Mouse (Mus musculus) limb, embryonic 10.5 days (tissue): ENCODE data around the gene Opcml. TPM values are rescaled to one million over a fixed set of nuclear protein-coding genes. Genes with fewer than 3 reads are reported as not detected.

ENCODE experiments used
- DNase-seq: peaks from one replicate; pipeline ENCODE4 v3.0.0-alpha.2; 2017; ENCODE audit warnings: low spot score
- H3K27ac ChIP-seq: fragments of 300-500 bp; sonication (generic); 2 replicates; pipeline ENCODE4 v1.5.1; 2016; ENCODE audit warnings: mild to moderate bottlenecking
- H3K27me3 ChIP-seq: fragments of 300-500 bp; sonication (generic); 2 replicates; pipeline ENCODE4 v1.6.1; 2016; ENCODE audit warnings: low read depth, mild to moderate bottlenecking; ENCODE audit not compliant: poor library complexity, severe bottlenecking
- H3K36me3 ChIP-seq: fragments of 300-500 bp; sonication (generic); 2 replicates; pipeline ENCODE4 v1.6.1; 2016; ENCODE audit warnings: mild to moderate bottlenecking, moderate library complexity
- H3K4me1 ChIP-seq: fragments of 300-500 bp; sonication (generic); 2 replicates; pipeline ENCODE4 v1.6.1; 2016
- H3K4me3 ChIP-seq: fragments of 300-500 bp; sonication (generic); 2 replicates; pipeline ENCODE4 v1.5.1; 2016; ENCODE audit warnings: mild to moderate bottlenecking, moderate library complexity
- H3K9me3 ChIP-seq: fragments of 300-500 bp; sonication (generic); replicated peaks from 2 replicates; pipeline ENCODE4 v1.6.1; 2016; ENCODE audit warnings: mild to moderate bottlenecking
- WGBS: fragments of 180-500 bp; shearing (Covaris S2); methylation state at CpG from one replicate; pipeline ENCODE4 v1.1.7; 2016; 5-methylcytosine and 5-hydroxymethylcytosine counted together
- polyA plus RNA-seq: library from polyadenylated mRNA; unstranded; fragments of >200 nt; fragmentation: Nextera tagmentation; extraction: Ambion mirVana; gene quantifications from 2 replicates; pipeline ENCODE4 v1.2.1, GENCODE M21; 2016

The Opcml gene
- polyA plus RNA-seq, 1 experiment from 2014 or later: 0.46 TPM

DNA sequence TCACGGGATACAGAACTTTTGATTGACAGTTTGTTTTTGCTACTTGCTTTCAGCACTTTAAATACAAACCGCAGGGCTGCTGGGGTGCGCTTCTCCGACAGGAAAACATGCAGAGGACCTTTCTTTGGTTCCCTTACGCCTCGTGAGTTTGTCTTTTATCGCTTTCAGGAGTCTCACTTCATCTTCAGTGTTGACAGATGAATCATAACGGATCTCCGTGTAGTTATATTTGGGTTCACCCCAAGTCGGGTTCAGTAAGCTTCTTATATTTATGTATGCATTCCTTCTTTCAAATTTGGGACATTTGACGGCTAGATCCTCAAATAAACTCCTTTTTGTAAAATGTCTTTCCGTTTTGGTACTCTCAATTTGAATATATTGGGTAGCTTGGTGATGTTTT is 632.8 kb downstream of the Opcml start:
- DNase-seq: no peak

DNA sequence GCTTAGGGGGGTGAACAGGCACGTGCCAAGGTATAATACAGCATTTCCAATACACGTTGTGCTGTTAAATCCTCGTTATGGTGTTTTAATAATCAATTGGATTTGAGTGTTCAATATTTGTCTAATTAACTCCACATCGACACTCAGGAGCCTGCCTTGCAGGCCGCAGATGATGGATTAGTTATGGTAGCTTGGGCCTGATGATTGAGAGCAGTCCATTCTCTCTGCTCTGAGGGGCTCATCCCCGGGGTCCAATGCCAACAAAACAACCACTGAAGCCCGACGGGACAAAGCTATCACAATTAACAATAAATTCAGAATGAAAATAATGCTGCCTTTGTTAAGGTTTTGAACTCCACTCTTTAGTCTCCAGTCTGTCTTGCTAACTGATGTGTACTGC is 641.6 kb downstream of the Opcml start:
- no peaks in the 10 kb centered on the region for H3K4me1 ChIP-seq
- H3K27ac ChIP-seq: no peak overlapping the region
- no peak for DNase-seq
- H3K27me3 ChIP-seq: no peaks in the 10 kb centered on the region
- no peak overlapping the region for H3K4me3 ChIP-seq
- 80% methylated on average over 8 of the region's 8 CpGs for WGBS
- H3K9me3 ChIP-seq: no peaks in the 10 kb centered on the region
- H3K36me3 ChIP-seq: no peaks in the 10 kb centered on the region

More for the DNA sequence above, 632.8 kb downstream of the Opcml start:
- Histone ChIP-seq H3K9me3 (no peaks in the 10 kb centered on the region), H3K27ac (no peak overlapping the region), H3K36me3 (no peaks in the 10 kb centered on the region), H3K4me3 (no peak overlapping the region), H3K27me3 (no peaks in the 10 kb centered on the region), H3K4me1 (no peaks in the 10 kb centered on the region)
- 80% methylated on average over 12 of the region's 12 CpGs for WGBS

DNA sequence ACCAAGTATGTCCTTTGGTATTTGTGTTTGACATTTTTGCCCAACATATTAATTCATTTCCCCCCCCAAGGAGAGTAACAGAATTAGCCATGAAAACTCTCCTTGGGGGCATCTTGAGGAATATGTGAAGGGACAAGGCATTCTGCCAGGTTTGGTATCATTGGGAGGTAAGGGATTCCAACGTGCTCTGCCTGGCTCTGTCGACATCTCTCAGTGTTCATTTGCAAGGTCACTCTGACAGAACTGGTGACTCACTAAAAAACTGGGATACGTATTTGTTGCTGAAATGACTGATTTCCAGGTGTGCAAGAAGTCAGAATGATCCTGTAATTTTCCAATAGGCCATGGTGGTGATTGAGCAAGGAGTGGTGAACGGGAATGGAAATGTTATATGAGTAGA is 648.2 kb downstream of the Opcml start:
- Histone ChIP-seq H3K4me1 (peaks cover 17% of the 10 kb centered on the region), H3K4me3 (no peak overlapping the region), H3K36me3 (no peaks in the 10 kb centered on the region), H3K9me3 (no peaks in the 10 kb centered on the region), H3K27ac (no peak overlapping the region), H3K27me3 (no peaks in the 10 kb centered on the region)
- no peak for DNase-seq
- WGBS: 87% methylated on average over 4 of the region's 4 CpGs

DNA sequence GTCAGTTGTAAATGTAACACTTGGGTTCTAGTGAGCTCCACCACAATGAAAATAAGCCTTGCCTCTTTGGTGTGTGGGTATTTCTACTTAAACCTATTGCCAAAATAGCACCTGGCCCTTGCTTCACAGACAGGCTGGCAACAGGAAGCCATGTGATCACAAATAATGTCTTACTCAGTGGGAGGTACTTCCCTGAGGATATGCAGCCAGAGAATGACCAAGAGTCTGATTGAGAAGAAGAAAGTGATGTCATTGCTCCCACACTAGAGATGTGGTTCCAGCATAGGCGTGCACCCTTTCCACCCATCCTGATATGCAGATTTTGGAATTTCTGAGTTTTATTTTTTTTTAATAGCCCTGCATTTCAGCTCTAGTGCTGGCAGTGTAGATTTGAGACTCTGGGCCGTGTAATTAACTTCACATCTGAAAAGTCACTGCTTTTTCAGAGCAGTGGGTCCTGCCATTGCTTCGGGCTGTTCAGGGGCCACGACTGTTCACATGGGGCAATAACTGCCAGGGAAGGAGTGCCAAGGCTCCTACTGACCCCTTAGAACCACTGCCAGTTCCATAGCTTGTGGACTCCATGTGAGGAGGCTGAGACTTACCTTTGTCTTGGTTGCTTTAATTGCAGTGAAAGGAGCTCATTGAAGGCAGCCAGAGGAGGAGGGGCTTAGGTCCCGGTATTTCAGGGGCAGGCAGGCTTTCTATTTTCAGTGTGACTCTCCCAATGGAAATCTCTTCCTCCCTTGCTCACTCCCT is 649.0 kb downstream of the Opcml start:
- Histone ChIP-seq H3K4me3 (no peak overlapping the region), H3K4me1 (peaks cover 17% of the 10 kb centered on the region), H3K9me3 (no peaks in the 10 kb centered on the region), H3K36me3 (no peaks in the 10 kb centered on the region), H3K27me3 (no peaks in the 10 kb centered on the region), H3K27ac (no peak overlapping the region)
- no peak for DNase-seq
- 67% methylated on average over 5 of the region's 5 CpGs for WGBS

DNA sequence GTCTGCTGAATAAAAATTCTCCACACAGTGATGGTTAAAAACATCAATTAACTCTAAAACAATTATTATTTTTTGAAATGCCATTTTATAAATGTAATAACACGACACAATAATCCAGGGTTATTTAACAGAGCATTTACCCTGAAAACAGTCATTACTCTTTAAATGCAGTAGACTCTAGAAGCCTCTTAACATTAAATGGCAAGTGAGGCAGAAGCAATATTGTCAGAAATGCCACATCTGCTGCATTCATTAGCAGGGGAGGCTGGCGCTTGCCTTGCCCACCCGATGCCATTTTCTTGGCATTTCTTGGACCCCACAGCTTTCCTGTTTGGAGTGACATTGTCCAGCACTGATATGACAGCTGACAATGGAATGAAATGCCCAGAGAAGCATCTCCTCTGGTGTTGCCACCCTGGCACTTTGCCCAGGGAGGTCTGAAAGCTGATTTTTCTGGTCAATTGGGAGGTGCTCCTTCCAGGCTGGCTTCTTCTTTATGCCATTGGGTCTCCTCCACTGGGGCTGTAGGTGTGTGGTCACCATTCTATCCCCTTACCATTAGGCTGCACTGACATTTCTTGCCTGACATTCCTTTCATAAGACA is 649.7 kb downstream of the Opcml start:
- no peak overlapping the region for H3K27ac ChIP-seq
- no peaks in the 10 kb centered on the region for H3K9me3 ChIP-seq
- 90% methylated on average over 3 of the region's 3 CpGs for WGBS
- DNase-seq: no peak
- H3K27me3 ChIP-seq: no peaks in the 10 kb centered on the region
- no peak overlapping the region for H3K4me3 ChIP-seq
- H3K4me1 ChIP-seq: peaks cover 17% of the 10 kb centered on the region
- no peaks in the 10 kb centered on the region for H3K36me3 ChIP-seq

DNA sequence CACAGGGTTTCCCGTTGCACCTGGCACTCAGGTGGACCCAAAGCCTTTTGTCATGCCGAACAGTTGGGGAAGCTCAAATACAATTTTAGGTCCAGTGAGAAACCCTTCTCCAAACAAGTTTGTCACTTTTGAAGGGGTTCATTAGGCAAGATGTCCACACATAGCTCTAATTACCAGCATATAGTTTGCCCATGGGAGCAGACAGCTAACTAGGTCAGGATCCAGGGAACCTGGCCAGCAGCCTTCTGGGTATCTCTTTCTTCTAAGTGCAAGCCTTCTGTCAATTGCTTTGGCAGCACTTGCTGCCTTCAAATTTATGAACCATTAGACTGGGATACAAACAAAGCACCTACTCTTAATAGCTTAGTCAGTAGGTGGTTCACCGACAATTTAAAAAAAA is 653.9 kb downstream of the Opcml start:
- no peak for DNase-seq
- H3K4me1 ChIP-seq: peaks cover 14% of the 10 kb centered on the region
- no peak overlapping the region for H3K27ac ChIP-seq
- H3K4me3 ChIP-seq: no peak overlapping the region
- H3K9me3 ChIP-seq: no peaks in the 10 kb centered on the region
- no peaks in the 10 kb centered on the region for H3K27me3 ChIP-seq
- no peaks in the 10 kb centered on the region for H3K36me3 ChIP-seq
- whole genome bisulfite sequencing: 90% methylated on average over 3 of the region's 3 CpGs

DNA sequence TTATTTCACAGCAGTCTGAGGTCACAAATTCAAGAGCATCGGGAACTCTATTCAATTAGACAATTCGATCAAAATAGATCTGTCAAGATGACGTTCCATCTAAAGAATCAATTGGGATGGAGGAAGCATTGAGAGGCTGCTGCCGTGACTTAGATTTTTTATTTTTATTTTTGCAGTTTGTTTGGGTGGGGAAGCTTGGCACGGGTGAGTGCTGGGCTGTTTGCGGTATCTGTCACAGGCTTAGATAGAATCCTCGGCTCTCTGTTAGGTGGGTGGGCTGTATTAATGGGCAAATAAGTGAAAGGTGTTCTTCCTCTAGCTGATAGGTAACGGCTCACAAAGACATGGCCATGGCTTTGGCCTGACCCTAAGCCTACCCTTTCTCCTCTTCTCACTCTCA is 654.4 kb downstream of the Opcml start:
- no peak for DNase-seq
- 90% methylated on average over 8 of the region's 8 CpGs for WGBS
- Histone ChIP-seq H3K4me1 (peaks cover 9% of the 10 kb centered on the region), H3K27me3 (no peaks in the 10 kb centered on the region), H3K27ac (no peak overlapping the region), H3K9me3 (no peaks in the 10 kb centered on the region), H3K36me3 (no peaks in the 10 kb centered on the region), H3K4me3 (no peak overlapping the region)

DNA sequence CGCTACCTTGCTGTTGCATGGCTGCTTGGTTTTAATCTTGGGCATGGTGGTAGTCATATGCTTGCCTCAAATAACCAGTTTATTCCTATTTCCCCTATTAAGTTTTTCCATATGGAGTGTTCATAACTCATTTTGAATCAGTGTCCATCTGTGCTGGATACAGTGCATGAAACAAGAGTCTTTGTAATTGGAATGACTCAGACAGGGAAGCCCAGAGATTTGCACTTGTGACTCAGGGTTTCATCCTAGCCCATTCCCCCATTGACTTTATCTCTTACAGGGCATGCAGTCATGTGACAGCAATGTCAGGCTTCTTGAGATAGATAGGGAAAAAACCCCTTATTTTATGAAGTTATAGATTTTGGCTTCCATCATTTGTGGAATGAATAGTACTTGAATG is 655.3 kb downstream of the Opcml start:
- Histone ChIP-seq H3K27me3 (no peaks in the 10 kb centered on the region), H3K9me3 (no peaks in the 10 kb centered on the region), H3K4me3 (no peak overlapping the region), H3K4me1 (peaks cover 4% of the 10 kb centered on the region), H3K36me3 (no peaks in the 10 kb centered on the region), H3K27ac (no peak overlapping the region)
- DNase-seq: no peak
- 88% methylated on average over 1 of the region's 1 CpGs for WGBS

DNA sequence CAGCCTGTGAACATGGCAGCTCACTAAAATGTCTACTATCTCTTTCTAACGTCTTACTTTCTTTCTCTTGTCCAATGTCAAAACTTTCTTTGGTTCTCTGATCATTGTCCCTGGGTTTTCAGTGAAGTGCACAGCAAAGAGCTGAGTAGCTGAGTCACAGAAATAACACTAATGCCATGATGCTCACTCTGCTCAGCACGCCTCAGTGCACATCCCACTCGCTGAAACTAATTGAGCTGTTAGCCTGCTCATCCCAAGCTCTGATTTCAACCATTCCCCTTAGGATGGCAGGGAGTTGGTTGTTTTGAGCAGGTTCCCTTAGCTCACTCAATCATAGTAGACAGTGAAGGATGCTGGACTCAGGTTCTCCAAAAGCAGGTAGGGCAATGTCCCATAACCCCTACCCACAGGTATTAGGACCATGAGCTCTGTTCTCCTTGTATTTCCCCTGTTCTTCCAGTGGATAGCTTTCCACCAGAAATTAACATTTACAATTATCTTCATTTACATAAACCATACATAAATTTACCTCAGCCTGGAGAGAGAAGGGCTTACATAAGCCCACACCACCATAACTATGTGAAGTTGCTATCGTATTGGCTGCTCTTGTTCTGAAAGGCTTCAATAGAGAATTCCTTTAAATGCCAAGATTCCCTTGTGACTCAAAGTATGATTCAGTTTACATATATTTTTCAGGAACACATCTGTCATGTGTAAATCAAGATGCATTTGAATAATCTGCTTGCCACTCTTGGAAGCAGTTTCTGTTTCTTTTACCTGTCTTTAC is 655.9 kb downstream of the Opcml start:
- H3K9me3 ChIP-seq: no peaks in the 10 kb centered on the region
- 85% methylated on average over 4 of the region's 4 CpGs for WGBS
- H3K27ac ChIP-seq: no peak overlapping the region
- no peak overlapping the region for H3K4me3 ChIP-seq
- H3K4me1 ChIP-seq: peaks cover 4% of the 10 kb centered on the region
- no peaks in the 10 kb centered on the region for H3K36me3 ChIP-seq
- no peak for DNase-seq
- H3K27me3 ChIP-seq: no peaks in the 10 kb centered on the region

DNA sequence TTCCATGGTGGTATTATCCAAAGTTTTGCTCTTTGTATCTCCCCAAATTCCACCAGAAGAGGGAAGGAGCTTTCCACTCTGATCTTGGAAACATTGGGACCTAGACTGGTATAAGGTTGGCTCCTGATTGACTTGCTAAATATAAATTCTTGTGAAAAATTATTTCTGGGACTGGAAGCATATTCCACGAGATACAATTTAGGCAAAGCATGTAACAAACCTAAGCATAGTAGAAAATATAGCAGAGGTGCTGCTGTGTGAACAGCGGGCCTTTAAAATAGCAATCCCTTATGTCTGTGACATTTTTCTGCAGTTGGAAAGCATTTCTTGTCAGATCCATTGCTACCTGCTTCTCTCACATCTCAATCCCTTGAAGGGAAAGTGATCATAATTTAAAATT is 661.9 kb downstream of the Opcml start:
- no peaks in the 10 kb centered on the region for H3K4me1 ChIP-seq
- WGBS: 86% methylated on average over 2 of the region's 2 CpGs
- H3K27me3 ChIP-seq: no peaks in the 10 kb centered on the region
- H3K4me3 ChIP-seq: no peak overlapping the region
- no peaks in the 10 kb centered on the region for H3K36me3 ChIP-seq
- H3K9me3 ChIP-seq: no peaks in the 10 kb centered on the region
- DNase-seq: no peak
- H3K27ac ChIP-seq: no peak overlapping the region

DNA sequence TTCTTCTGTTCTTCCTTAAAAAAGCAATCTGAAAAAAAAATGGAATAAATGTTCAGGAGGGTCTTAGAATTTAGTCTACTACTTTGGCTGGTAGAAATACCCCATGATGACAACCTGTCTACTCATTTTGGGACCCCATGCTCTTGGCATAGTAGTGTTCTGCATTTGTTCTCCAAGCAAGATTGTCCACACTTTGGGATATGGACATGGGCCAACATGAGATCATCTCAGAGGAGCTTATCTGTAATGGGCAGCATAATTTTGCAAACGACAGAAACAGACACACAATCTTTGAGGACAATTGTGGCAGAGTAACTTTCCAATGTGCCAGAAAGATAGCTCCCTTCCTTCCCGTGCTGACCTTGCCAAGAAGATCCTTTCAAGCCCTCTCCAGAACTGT is 662.5 kb downstream of the Opcml start:
- Histone ChIP-seq H3K9me3 (no peaks in the 10 kb centered on the region), H3K36me3 (no peaks in the 10 kb centered on the region), H3K27ac (no peak overlapping the region), H3K4me3 (no peak overlapping the region), H3K27me3 (no peaks in the 10 kb centered on the region), H3K4me1 (no peaks in the 10 kb centered on the region)
- 78% methylated on average over 2 of the region's 2 CpGs for WGBS
- DNase-seq: no peak

GRCm38 (mm10) chr9:28457982-28458770 is 667.6 kb downstream of the Opcml start:
- Histone ChIP-seq H3K27me3 (no peaks in the 10 kb centered on the region), H3K4me1 (no peaks in the 10 kb centered on the region), H3K9me3 (no peaks in the 10 kb centered on the region), H3K27ac (no peak overlapping the region), H3K4me3 (no peak overlapping the region), H3K36me3 (no peaks in the 10 kb centered on the region)
- no peak for DNase-seq
- 82% methylated on average over 7 of the region's 7 CpGs for WGBS
